Mouse (Mus musculus) forebrain, embryonic 14.5 days (tissue): ENCODE data around the gene Lrrfip1. TPM values are rescaled to one million over a fixed set of nuclear protein-coding genes. Genes with fewer than 3 reads are reported as not detected.

Source experiments
- ATAC-seq: fragments of 200-750 bp; cut with Nextera tagmentation; 2 replicates; pipeline ENCODE4 v1.8.0; 2017; ENCODE audit warnings: mild to moderate bottlenecking, moderate library complexity
- DNase-seq: peaks from one replicate; pipeline ENCODE4 v3.0.0-alpha.2; 2015; ENCODE audit warnings: low spot score
- H3K27ac ChIP-seq: fragments of 300-500 bp; sonication (generic); 2 replicates; pipeline ENCODE4 v1.5.1; 2014; ENCODE audit warnings: low read depth, mild to moderate bottlenecking, control low read depth, low read length, moderate library complexity
- H3K27me3 ChIP-seq: fragments of 300-500 bp; sonication (generic); replicated peaks from 2 replicates; pipeline ENCODE4 v1.6.1; 2014; ENCODE audit warnings: low read length, control low read depth, mixed read lengths; ENCODE audit not compliant: control insufficient read depth, insufficient read depth
- H3K36me3 ChIP-seq: fragments of 300-500 bp; sonication (generic); 2 replicates; pipeline ENCODE4 v1.6.1; 2014; ENCODE audit warnings: low read length, control low read depth; ENCODE audit not compliant: control insufficient read depth, insufficient read depth
- H3K4me1 ChIP-seq: fragments of 300-500 bp; sonication (generic); 2 replicates; pipeline ENCODE4 v1.6.1; 2014; ENCODE audit warnings: antibody characterized with exemption, low read length, control low read depth; ENCODE audit not compliant: control insufficient read depth, insufficient read depth
- H3K4me2 ChIP-seq: fragments of 300-500 bp; sonication (generic); 2 replicates; pipeline ENCODE4 v1.6.1; 2014; ENCODE audit warnings: mild to moderate bottlenecking, control low read depth, low read length
- H3K4me3 ChIP-seq: fragments of 300-500 bp; sonication (generic); 2 replicates; pipeline ENCODE4 v1.5.1; 2014; ENCODE audit warnings: low read depth, low read length, control low read depth
- H3K9ac ChIP-seq: fragments of 300-500 bp; sonication (generic); 2 replicates; pipeline ENCODE4 v1.6.1; 2014; ENCODE audit warnings: mild to moderate bottlenecking, low read length, control low read depth, moderate library complexity
- H3K9me3 ChIP-seq: fragments of 300-500 bp; sonication (generic); replicated peaks from 2 replicates; pipeline ENCODE4 v1.6.1; 2016; ENCODE audit warnings: low read length, control low read depth, mixed read lengths; ENCODE audit not compliant: control insufficient read depth
- WGBS: fragments of 180-500 bp; shearing (Covaris S2); extraction: QIAGEN DNeasy Blood & Tissue Kit; methylation state at CpG from one replicate; pipeline ENCODE4 v1.1.7; 2014; 5-methylcytosine and 5-hydroxymethylcytosine counted together
- polyA plus RNA-seq: library from polyadenylated mRNA; unstranded; fragments of >200 nt; fragmentation: Nextera tagmentation; extraction: Ambion mirVana; gene quantifications from 2 replicates; pipeline ENCODE4 v1.2.1, GENCODE M21; 2014

Gene Lrrfip1
- polyA plus RNA-seq, 1 experiment from 2014 or later: 27.2 TPM

GRCm38 (mm10) chr1:90968649-90969048, 29.9 kb upstream of the Lrrfip1 start:
- Histone ChIP-seq H3K27me3 (no peaks in the 10 kb centered on the region), H3K27ac (no peak overlapping the region), H3K9me3 (no peaks in the 10 kb centered on the region), H3K9ac (no peak overlapping the region), H3K36me3 (no peaks in the 10 kb centered on the region), H3K4me3 (no peak overlapping the region), H3K4me2 (no peak overlapping the region), H3K4me1 (peaks cover 7% of the 10 kb centered on the region)
- WGBS: 75% methylated on average over 4 of the region's 4 CpGs
- no peak for DNase-seq
- ATAC-seq: no peak

DNA sequence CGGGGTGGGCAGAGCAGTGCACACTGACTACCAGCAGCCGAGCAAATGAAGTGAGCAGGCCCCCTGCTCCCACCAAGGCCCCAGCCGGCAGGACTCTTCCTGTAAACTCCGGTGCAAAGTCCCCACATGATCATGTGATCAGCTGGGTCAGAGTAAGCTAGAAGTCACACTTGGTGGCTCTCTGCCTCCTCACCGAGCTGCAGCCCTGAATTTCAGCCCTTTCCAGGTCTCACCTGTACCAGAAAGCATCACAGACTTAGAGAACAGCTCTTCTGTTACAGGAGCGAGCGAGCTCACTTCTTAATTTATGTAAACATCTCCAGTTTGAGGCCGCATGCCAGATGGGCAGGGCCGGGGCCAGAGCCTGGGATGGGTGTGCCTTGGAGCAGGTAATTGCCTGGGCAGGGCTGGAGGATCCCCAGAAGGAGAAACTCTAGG, 29.2 kb upstream of the Lrrfip1 start, which contains the start of gene Rab17:
Rab17 (minus strand) TSS at position 315 of the 438 bp plus-strand sequence.
- Histone ChIP-seq H3K9me3 (no peaks in the 10 kb centered on the region), H3K4me2 (no peak within 1 kb of the TSS), H3K36me3 (no peaks in the 10 kb centered on the region), H3K27me3 (no peaks in the 10 kb centered on the region), H3K4me1 (peaks cover 10% of the 10 kb centered on the region), H3K9ac (no peak within 1 kb of the TSS), H3K4me3 (no peak within 1 kb of the TSS), H3K27ac (no peak within 1 kb of the TSS)
- ATAC-seq (no peak), DNase-seq (no peak)
- 34% methylated on average over 9 of the region's 9 CpGs for WGBS

- H3K27ac ChIP-seq: no peak overlapping the region
- H3K36me3 ChIP-seq: no peaks in the 10 kb centered on the region
- no peaks in the 10 kb centered on the region for H3K27me3 ChIP-seq
- H3K9me3 ChIP-seq: no peaks in the 10 kb centered on the region
- WGBS: 81% methylated on average over 10 of the region's 10 CpGs
- no peak overlapping the region for H3K9ac ChIP-seq
- no peak for DNase-seq
- no peak overlapping the region for H3K4me2 ChIP-seq
- ATAC-seq: no peak
- no peak overlapping the region for H3K4me3 ChIP-seq
- peaks cover 14% of the 10 kb centered on the region for H3K4me1 ChIP-seq
Observed at GRCm38 (mm10) chr1:90969881-90970390, 28.6 kb upstream of the Lrrfip1 start.

GRCm38 (mm10) chr1:90972911-90973573, 25.5 kb upstream of the Lrrfip1 start:
- Histone ChIP-seq H3K27ac (no peak overlapping the region), H3K9me3 (no peaks in the 10 kb centered on the region), H3K4me2 (no peak overlapping the region), H3K4me3 (no peak overlapping the region), H3K27me3 (no peaks in the 10 kb centered on the region), H3K4me1 (peaks cover 15% of the 10 kb centered on the region), H3K36me3 (no peaks in the 10 kb centered on the region), H3K9ac (no peak overlapping the region)
- ATAC-seq (peak; percentile 68; the same call in 1 of the 2 replicates), DNase-seq (peak; percentile 91)
- WGBS: 19% methylated on average over 9 of the region's 9 CpGs

DNA sequence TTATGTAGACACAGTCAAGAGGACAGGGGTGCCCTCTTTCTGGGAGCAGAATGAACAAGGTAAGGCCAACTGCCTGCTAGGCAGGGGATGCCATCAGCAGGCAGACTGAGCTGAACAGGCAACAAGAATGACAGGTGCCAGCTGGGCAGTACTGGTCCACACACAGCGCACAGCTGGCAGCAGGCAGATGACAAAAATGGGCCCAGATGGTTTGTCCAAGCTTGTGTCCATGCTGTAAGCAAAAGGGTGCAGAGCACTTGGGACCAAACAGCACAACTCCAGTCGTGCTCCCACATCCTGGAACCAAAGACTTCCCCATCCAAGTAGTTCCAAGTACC, 25.0 kb upstream of the Lrrfip1 start:
- no peak overlapping the region for H3K4me3 ChIP-seq
- H3K36me3 ChIP-seq: no peaks in the 10 kb centered on the region
- no peaks in the 10 kb centered on the region for H3K27me3 ChIP-seq
- no peaks in the 10 kb centered on the region for H3K9me3 ChIP-seq
- no peak overlapping the region for H3K27ac ChIP-seq
- no peak overlapping the region for H3K4me2 ChIP-seq
- 89% methylated on average over 2 of the region's 2 CpGs for WGBS
- peaks cover 14% of the 10 kb centered on the region; the same call in 1 of the 2 replicates for H3K4me1 ChIP-seq
- H3K9ac ChIP-seq: no peak overlapping the region
- DNase-seq: no peak
- peak; percentile 36; the same call in 1 of the 2 replicates for ATAC-seq

DNA sequence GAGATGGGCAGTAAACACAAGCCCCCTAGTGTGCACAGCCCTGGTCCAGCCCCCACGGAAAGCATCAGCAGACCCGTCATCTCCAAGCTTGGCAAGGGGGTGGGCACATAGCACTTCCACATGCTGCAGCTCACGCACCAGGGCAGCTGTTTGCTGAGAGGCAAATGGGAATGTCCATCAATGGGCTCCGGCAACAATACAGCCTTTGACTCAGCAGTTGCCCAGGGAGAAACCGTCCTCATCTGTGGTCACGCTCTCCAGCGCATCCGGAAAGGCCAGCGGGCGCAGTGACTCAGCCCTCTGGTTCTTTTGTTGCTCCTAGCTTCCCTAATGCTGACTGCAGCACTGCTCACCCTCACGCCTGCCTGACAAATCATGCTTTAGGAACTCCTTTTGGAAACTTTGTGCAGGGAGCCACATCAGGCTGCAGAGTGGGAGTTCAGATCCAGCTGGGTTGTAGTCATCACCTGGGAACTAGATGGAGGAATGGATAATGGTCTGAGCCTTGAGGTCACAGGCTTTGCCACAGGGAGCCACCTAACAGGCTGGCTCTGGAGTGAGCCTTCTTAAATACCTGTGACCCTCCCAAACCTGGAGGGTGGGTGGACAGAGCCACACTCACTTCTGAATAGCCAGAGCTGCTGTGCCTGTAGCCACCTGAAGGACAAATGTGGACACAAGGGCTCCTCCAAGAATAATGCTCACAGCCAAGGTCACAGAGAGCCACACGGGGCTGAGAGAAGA, 23.5 kb upstream of the Lrrfip1 start:
- peak; percentile 72 for ATAC-seq

DNA sequence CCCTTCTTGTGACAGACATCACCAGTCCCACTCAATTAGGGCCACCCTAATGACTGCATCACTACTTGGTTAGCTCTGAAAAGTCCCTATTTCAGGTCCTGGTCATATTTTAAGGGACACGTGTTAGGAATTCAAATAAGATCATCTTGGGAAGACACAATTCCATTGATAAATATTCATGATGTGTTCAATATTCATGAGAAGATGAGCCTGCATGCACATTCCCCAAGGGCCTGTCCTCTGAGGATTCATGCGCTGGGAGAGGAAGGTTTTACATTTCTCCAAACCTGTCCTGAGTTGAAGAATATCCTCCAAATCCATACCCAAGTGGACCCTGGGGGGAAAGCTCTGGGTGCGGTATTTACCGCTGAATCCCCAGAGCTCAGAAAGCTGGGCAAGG, 22.6 kb upstream of the Lrrfip1 start:
- peaks cover 14% of the 10 kb centered on the region; the same call in 1 of the 2 replicates for H3K4me1 ChIP-seq
- no peaks in the 10 kb centered on the region for H3K27me3 ChIP-seq
- WGBS: 77% methylated on average over 4 of the region's 4 CpGs
- no peak overlapping the region for H3K4me3 ChIP-seq
- no peak overlapping the region for H3K27ac ChIP-seq
- no peaks in the 10 kb centered on the region for H3K36me3 ChIP-seq
- H3K9me3 ChIP-seq: no peaks in the 10 kb centered on the region
- peak; percentile 54 for DNase-seq
- ATAC-seq: 0 out of 2 replicates have a peak, but pooled peaks have one; percentile 22
- no peak overlapping the region for H3K4me2 ChIP-seq
- H3K9ac ChIP-seq: no peak overlapping the region

More for the DNA sequence above, 23.5 kb upstream of the Lrrfip1 start:
- Histone ChIP-seq H3K4me3 (no peak overlapping the region), H3K27me3 (no peaks in the 10 kb centered on the region), H3K4me2 (peak overlapping the region; percentile 16; the same call in 1 of the 2 replicates), H3K4me1 (peaks cover 14% of the 10 kb centered on the region; the same call in 1 of the 2 replicates), H3K36me3 (no peaks in the 10 kb centered on the region), H3K27ac (no peak overlapping the region), H3K9ac (0 out of 2 replicates have a peak overlapping the region, but pooled peaks have one; percentile 32), H3K9me3 (no peaks in the 10 kb centered on the region)
- 8% methylated on average over 12 of the region's 12 CpGs for WGBS
- DNase-seq: peak; percentile 66

DNA sequence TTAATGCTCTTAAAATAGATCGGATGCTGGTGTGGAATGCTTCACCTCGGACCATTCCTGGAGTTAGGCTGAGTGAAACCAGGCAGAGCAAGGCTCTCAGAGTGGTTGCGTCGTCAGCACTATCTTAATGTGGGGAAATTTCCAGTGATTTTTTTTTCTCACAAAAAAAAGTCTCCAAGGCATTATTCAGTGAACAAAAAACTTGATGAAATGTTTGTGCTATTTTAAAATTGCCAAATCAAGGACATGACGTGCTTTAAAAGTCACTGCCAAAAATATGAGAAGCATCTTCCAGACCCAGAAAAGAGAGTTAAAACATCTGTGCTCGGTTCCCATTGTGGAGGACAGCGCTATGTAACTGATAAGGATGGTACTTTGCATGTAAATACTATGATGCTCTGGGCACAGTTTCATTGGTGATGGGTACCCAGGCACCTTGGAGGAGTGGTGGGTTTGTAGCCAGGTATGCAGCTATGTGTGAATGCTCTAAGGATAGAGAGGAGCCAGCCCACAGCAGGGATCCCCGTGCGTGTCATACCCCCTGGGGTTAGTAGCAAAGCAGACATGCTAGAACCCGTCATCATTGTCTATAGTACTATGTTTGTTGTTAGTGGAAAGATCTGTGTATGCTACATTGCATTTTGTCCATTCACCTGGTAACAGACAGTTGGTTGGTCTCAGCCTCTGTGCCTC, 17.8 kb upstream of the Lrrfip1 start:
- H3K27me3 ChIP-seq: no peaks in the 10 kb centered on the region
- no peak overlapping the region for H3K27ac ChIP-seq
- DNase-seq: no peak
- no peak overlapping the region for H3K9ac ChIP-seq
- H3K4me1 ChIP-seq: no peaks in the 10 kb centered on the region
- no peak for ATAC-seq
- H3K4me2 ChIP-seq: no peak overlapping the region
- H3K9me3 ChIP-seq: no peaks in the 10 kb centered on the region
- WGBS: 83% methylated on average over 10 of the region's 10 CpGs
- H3K36me3 ChIP-seq: no peaks in the 10 kb centered on the region
- H3K4me3 ChIP-seq: no peak overlapping the region
